Mouse (Mus musculus): ENCODE results near the gene Lsg1.
A peak's percentile ranks its signal among the peaks of the same experiment; 100 is the strongest.

Lsg1 gene

DNA sequence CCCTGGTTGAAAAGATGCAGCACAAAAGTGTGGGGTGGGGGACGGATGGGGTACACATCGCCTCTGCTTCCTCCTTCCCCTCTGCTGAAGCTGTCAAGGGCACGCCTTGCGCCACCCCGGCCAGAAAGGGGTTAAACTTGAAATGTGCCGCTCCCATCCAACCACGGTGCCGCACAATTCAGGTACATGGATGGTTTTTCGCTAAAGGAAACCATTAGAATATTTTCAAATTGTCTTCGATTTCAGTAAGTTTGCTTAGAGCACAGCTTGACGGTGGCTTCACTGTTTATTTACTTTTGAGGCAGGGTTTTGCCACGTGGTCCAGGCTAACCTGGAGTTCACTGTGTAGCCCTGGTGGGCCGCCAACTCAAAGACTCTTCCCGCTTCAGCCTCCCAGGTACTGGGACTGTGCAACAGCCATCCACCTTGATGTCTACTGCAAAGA is 36.6 kb downstream of the Lsg1 start, which contains the start of gene Tmem44:
Gene Tmem44 (minus strand): TSS at position 95 of the 445 bp plus-strand sequence.
- DNase-seq (ENCODE audit: low spot score in 2 of 2): no peak

- DNase-seq (ENCODE audit: low spot score in 2 of 2): peak; percentile 64 to 71
Observed at GRCm38 (mm10) chr16:30549966-30550747, 37.2 kb downstream of the Lsg1 start.

DNA sequence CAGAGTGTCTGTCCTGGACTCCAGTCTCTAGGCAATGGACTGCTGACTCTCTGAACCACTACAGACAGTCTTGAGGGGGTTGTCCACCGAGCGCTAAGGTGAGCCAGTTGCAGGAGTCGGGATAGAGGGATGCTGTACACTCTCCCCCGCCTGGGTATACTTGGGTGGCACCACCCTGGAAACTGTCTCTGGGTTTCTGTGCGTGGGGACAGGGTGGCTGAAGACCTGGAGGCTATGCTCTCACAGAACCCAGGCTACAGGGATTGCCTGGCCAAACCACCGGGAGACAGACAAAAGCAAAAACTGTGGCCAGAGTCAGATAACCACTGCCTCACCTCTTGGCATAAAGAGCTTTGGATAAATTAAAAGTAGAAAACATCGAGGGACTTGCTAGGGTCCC is 37.9 kb downstream of the Lsg1 start:
- no peak for DNase-seq (ENCODE audit: low spot score in 2 of 2)

DNA sequence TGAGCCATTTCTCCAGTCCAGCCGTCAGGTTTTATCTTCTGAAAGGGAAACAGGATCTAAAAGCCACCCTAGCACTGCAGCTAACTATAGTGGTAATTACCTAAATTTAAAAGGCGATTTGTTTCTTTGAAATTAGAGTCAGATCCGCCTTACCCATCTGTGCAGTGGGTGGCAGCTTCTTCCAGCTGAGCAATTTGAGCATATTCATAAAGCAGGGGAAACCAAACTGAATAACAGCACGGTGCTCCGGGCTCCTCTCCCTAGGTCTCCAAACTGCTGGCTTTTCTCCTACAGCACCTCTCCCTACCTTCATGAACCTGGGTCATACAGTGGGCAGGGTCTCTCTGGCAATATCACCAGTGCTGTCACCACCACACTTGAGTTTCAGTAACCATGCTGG is 39.1 kb downstream of the Lsg1 start:
- DNase-seq (ENCODE audit: low spot score in 2 of 2): no peak

DNA sequence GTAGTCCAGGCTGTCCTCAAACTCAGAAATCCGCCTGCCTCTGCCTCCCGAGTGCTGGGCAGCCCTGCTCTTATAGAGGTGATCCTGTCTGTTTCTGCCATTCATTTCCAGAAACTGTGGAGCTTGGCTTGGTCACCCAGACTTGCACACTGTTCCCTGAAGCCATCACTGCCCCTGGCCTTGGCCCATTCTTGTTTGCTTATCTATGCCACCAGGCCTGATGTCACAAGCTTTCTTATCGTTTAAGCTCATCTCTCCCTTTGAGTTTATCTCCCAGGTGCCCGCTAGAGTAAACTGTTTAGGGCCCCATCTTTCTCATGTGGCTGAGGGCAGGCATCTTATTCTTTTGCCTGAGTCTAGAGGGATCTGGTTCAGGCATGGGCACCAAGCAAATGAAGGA is 42.7 kb downstream of the Lsg1 start:
- DNase-seq (ENCODE audit: low spot score in 2 of 2): no peak

DNA sequence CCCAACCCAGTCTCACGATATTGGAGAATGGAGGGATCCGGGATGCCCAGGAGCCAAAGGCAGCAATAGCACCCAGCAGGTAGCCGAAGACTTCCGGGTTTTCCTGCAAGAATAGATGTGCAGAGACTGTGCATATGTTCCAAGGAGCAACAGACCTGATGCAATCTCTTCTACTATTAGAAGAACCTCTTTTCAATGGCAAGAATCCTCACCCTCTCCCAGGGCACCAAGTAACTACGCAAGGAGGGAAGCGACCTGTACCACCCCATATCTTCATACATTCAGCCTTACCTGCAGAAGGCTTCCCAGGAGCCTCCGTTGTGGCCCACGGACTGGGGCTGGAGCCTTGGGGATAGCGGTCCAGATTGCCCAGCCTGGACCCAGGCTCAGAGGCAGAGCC is 44.0 kb downstream of the Lsg1 start:
- no peak for DNase-seq (ENCODE audit: low spot score in 2 of 2)

- no peak for DNase-seq (ENCODE audit: low spot score in 2 of 2)
Observed at GRCm38 (mm10) chr16:30542826-30543225, 44.6 kb downstream of the Lsg1 start.

DNA sequence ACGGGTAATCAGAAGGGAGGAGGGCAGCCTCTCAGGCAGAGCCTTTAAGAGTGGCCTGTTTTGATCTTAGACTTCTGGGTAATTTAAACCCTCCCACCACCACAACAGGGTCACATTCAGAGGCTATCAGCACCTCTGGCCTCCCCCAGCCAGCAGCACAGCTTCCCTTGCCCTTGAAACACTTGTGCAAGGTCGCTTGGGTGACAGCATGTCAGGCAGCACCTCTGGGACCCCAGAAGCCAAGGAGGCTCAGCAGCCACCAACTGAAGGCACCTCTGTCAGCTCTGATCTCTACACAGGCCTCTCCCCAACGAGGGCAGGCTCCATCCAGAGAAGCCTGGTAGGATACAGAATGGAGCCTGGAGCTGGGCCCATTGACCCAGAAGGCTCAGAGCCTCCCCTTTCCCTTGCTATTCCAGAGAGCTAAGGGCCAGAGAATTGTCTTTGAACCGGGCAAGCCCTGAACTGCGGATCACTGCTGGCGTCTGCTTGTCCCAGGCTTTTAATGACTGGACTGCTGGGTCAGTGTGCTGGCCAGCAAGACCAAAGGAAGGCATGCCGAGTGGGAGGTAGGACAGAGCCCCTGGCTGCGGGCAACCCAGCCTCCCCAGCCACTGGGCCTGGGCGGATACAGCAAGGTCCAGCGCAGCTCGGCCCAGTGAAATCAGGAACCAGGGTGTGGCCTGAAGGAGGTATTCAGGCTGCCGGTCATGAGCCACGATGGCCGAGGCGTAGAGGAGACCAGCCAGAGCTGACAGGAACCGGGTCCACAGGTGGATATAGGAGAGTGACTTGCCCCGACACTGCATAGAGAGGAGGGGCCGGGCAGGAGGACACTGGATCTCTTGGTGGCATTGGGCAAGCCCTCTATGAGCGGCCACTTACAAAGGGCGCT is 47.0 kb downstream of the Lsg1 start:
- no peak for DNase-seq (ENCODE audit: low spot score in 2 of 2)

GRCm38 (mm10) chr16:30539433-30539832 is 48.0 kb downstream of the Lsg1 start:
- DNase-seq (ENCODE audit: low spot score in 2 of 2): no peak

GRCm38 (mm10) chr16:30535075-30535474 is 52.3 kb downstream of the Lsg1 start:
- no peak for DNase-seq (ENCODE audit: low spot score in 2 of 2)

DNA sequence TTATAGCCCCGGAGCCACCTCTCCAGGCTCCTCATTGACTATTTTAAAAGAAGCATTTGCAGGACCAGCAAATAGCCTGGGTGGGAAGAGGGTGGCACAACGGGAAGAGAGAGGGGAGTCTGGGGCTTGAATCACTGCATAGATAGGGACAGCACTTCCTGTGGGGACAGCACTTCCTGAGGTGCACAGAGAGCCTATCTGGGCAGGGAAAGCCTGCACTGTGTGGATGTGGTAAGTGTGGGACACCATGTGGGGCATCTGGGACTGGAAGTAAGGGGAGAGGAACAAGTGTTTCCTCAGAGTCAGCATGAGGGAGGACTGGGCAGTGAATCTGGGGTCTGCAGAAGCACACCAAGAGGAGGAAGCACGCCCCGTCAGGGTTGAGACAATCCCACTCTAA is 53.8 kb downstream of the Lsg1 start:
- no peak for DNase-seq (ENCODE audit: low spot score in 2 of 2)

DNA sequence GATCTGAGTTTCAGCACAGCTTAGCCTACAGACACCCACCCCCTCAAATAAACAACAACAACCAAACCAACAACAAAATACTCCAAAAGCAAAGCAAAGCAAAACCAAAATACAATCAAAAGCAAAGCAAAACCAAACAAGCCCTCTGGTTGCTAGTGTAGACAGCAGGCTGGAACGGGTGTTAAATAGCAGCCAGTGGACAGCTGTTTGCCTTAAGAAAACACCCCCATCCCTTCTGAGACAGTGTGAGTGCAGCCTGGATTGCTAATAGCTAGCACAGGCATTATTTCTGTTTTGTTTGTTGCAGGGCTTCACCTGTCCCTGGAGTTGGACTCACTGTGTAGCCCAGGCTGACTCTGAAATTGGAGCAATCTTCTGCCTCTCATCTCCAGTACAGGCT is 54.5 kb downstream of the Lsg1 start:
- no peak for DNase-seq (ENCODE audit: low spot score in 2 of 2)

DNA sequence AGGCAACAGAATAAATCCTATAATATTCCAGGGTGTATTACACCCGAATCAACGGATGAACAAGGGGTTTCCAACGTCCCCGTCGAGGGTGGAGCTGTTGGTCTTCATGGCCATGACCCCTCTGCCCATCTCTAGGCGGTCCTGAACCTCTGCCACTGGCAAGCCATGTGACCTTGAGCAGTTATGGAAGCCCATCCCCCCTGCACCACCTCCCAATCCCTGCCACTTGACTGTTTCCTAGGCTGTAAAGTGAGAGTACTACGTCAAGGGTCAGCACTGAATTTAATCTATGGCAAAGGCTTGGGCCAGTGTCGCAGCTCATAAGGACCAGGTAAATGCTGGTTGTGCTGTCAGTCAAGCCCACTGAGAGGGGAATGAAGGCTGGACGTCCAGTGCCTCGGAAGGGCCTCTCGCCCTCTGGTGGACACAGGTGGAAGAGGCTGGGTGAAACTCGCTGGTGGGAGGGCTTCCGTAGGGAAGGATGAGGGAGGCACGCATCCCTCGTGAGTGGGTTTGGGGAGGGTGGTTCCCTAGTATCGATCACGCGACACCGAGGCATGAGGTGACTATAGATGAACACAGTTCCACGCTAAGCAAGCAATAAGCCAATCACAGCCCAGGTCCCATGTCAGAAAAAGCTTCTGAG is 55.5 kb downstream of the Lsg1 start:
- no peak for DNase-seq (ENCODE audit: low spot score in 2 of 2)

DNA sequence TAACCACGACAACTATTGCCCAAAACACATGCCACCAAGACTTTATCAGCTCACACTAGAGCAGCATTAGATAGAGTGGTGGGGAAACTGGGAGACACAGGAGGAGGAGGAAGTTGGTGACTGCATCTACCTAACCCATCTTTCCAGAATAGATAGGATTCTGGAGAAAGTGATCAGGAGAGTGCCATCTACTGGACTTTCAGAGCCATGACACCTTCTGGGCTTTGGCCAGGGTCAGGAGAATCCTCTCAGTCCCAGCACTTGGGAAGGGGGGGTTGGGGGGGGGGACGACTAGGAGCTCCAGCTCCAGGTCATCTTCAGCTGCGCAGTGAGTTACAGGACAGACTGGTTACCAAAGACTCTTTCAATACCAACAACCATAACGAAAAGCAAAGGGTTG is 56.6 kb downstream of the Lsg1 start:
- DNase-seq (ENCODE audit: low spot score in 2 of 2): no peak

DNA sequence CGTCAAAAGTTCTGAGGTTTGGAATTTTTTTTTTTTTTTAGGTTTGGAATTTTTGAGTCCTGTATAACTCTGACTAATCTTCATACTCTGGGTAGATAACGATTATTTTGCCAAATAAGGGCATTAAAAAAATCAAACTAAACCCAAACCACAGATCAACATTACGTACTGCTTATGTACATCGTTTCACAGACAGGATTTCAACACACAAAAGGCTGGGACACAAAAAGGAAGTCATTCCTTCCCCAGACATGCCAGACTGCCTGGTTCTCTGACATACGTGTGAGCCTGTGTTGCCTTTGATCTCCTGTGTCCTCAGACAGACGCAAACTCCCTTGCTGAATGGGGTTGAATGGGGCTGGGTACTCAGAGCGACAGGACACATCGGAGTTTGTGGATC is 59.0 kb downstream of the Lsg1 start:
- DNase-seq (ENCODE audit: low spot score in 2 of 2): no peak

GRCm38 (mm10) chr16:30527889-30528288 is 59.5 kb downstream of the Lsg1 start:
- DNase-seq (ENCODE audit: low spot score in 2 of 2): no peak

DNA sequence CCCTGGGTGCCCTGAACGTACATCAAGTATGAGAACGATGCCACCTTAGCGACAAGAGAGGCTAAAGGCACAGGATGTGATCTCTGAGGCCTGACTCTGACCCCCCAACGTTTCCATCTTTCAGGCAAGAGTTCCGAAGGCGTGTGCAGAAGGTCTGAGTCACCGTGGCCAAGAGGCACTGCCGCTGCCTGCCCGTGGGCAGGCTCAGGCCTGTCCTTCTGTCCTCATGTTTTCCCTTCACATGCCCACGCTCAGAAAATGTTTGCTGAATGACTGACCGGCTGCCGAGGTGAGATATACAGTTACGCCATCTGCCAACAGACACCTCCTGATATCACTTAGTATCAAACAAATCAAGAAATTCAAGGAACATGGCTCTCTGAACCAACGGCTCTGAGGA is 61.6 kb downstream of the Lsg1 start:
- peak in 1 of 2 experiments; percentile 60 for DNase-seq (ENCODE audit: low spot score in 2 of 2)

- no peak for DNase-seq (ENCODE audit: low spot score in 2 of 2)
Observed at GRCm38 (mm10) chr16:30524481-30524880, 62.9 kb downstream of the Lsg1 start.

DNA sequence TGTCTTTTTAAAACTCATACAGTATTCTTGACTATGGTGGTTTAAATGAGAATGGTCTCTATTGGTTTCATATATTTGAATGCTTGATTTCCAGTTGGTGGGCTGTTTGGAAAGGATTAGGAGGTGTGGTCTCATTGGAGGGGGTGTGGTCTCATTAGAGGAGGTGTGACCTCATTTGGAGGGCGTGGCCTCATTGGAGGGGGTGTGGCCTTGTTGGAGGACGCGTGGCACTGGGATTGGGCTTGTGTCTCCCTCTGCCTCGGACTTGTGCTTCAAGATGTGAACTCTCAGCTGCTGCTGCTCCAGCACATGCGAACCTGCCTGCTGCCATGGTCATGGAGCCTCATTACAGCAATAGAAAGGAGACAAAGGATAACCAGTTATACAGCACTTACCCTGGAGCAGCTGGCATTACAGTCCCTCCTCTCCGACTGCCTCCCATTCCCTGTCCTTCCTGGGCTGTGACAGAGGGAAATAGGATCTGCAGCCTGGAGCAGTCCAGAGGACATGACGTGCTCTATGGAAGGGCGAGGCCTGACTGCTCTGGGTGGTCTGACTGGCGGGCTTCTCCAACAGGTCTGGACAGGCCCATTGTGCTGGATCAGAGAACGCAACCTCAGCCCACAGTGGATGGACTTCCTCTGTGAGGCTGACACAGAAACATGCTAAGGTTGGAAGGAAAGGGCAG is 65.0 kb downstream of the Lsg1 start:
- DNase-seq (ENCODE audit: low spot score in 2 of 2): no peak

- no peak for DNase-seq (ENCODE audit: low spot score in 2 of 2)
Observed at GRCm38 (mm10) chr16:30521147-30521546, 66.2 kb downstream of the Lsg1 start.

DNA sequence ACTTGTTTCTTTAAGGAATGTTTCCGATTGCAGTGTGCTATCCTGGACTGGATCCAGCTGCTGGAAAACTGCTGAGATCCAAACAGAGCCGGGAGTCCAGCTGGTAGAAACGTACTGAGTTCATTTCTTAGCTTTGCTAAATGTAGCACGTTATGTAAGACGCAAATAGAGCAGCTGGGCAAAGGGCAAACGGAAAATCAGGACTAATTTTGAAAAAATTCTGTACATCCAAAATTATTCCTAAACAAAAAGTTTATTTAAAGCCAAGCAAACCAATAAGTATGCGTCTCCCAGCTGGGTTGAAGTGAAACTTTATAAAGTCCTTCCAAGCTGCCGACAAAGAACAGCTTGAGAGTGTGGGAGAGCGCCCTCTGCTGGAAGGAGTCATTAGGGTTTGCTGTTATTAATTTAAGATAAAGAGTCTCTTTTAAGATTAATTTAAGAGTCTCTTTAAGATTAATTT is 67.0 kb downstream of the Lsg1 start:
- peak; percentile 69 to 80 for DNase-seq (ENCODE audit: low spot score in 2 of 2)

GRCm38 (mm10) chr16:30518635-30519034 is 68.8 kb downstream of the Lsg1 start:
- DNase-seq (ENCODE audit: low spot score in 2 of 2): no peak

Measured in urinary bladder, postnatal 36 days (tissue).